Mouse (Mus musculus) midbrain, postnatal 0 days (tissue): ENCODE measurements around the gene Adcy7. TPM values are rescaled to one million over a fixed set of nuclear protein-coding genes. Genes with fewer than 3 reads are reported as not detected.

Experiments
- ATAC-seq: fragments of 200-750 bp; cut with Nextera tagmentation; 2 replicates; pipeline ENCODE4 v1.8.0; 2017; ENCODE audit warnings: moderate number of reproducible peaks, mild to moderate bottlenecking, moderate TSS enrichment, moderate library complexity; ENCODE audit not compliant: low FRiP score
- DNase-seq: peaks from one replicate; pipeline ENCODE4 v3.0.0-alpha.2; 2015; ENCODE audit warnings: low spot score
- H3K27ac ChIP-seq: fragments of 300-500 bp; sonication (generic); 2 replicates; pipeline ENCODE4 v1.5.1; 2014; ENCODE audit warnings: low read depth, mild to moderate bottlenecking, low read length, mixed read lengths
- H3K27me3 ChIP-seq: fragments of 300-500 bp; sonication (generic); 2 replicates; pipeline ENCODE4 v1.6.1; 2014; ENCODE audit warnings: low read length, control low read depth, mixed read lengths; ENCODE audit not compliant: insufficient read depth
- H3K36me3 ChIP-seq: fragments of 300-500 bp; sonication (generic); 2 replicates; pipeline ENCODE4 v1.6.1; 2014; ENCODE audit warnings: low read length, control low read depth, mixed read lengths; ENCODE audit not compliant: insufficient read depth
- H3K4me1 ChIP-seq: fragments of 300-500 bp; sonication (generic); 2 replicates; pipeline ENCODE4 v1.6.1; 2014; ENCODE audit warnings: mild to moderate bottlenecking, control low read depth, antibody characterized with exemption, low read length, mixed read lengths; ENCODE audit not compliant: insufficient read depth
- H3K4me2 ChIP-seq: fragments of 300-500 bp; sonication (generic); 2 replicates; pipeline ENCODE4 v1.6.1; 2014; ENCODE audit warnings: low read depth, mild to moderate bottlenecking, low read length, mixed read lengths; ENCODE audit not compliant: poor library complexity, severe bottlenecking
- H3K4me3 ChIP-seq: fragments of 300-500 bp; sonication (generic); 2 replicates; pipeline ENCODE4 v1.5.1; 2014; ENCODE audit warnings: low read depth, mild to moderate bottlenecking, low read length, moderate library complexity
- H3K9ac ChIP-seq: fragments of 300-500 bp; sonication (generic); replicated peaks from 2 replicates; pipeline ENCODE4 v1.6.1; 2014; ENCODE audit warnings: mild to moderate bottlenecking, low read length, moderate library complexity, mixed read lengths; ENCODE audit not compliant: poor library complexity, severe bottlenecking
- H3K9me3 ChIP-seq: fragments of 300-500 bp; sonication (generic); 2 replicates; pipeline ENCODE4 v1.6.1; 2016; ENCODE audit warnings: low read length, control low read depth
- CTCF ChIP-seq: IDR thresholded peaks from 2 replicates; pipeline ENCODE4 v1.5.1; 2016; ENCODE audit warnings: antibody characterized with exemption, mild to moderate bottlenecking
- WGBS: fragments of 180-500 bp; shearing (Covaris S2); extraction: QIAGEN DNeasy Blood & Tissue Kit; methylation state at CpG from one replicate; pipeline ENCODE4 v1.1.7; 2014; 5-methylcytosine and 5-hydroxymethylcytosine counted together
- polyA plus RNA-seq: library from polyadenylated mRNA; unstranded; fragments of >200 nt; fragmentation: Nextera tagmentation; extraction: Ambion mirVana; gene quantifications from 2 replicates; pipeline ENCODE4 v1.2.1, GENCODE M21; 2015
- total RNA-seq: library from RNA; depleted of rRNA; stranded (reverse); fragments of >200 nt; gene quantifications from 2 replicates; pipeline ENCODE4 v1.2.3, GENCODE M21; 2014

The Adcy7 gene
- total and polyA plus RNA-seq, 2 experiments from 2014 or later = 11.1 to 21.4 TPM

- no peaks in the 10 kb centered on the region for H3K9me3 ChIP-seq
- no peak overlapping the region for H3K4me3 ChIP-seq
- WGBS = 90% methylated on average over 14 of the region's 14 CpGs
- ATAC-seq (no peak), DNase-seq (no peak)
- H3K4me1 ChIP-seq = no peaks in the 10 kb centered on the region
- H3K27me3 ChIP-seq = no peaks in the 10 kb centered on the region
- no peak overlapping the region for H3K4me2 ChIP-seq
- no peak overlapping the region for H3K27ac ChIP-seq
- no peak overlapping the region for H3K9ac ChIP-seq
- TF ChIP-seq CTCF = no peak
- no peaks in the 10 kb centered on the region for H3K36me3 ChIP-seq
Observed at GRCm38 (mm10) chr8:88286421-88286960, 14.3 kb downstream of the Adcy7 start.

- H3K9me3 ChIP-seq = no peaks in the 10 kb centered on the region
- no peaks in the 10 kb centered on the region for H3K36me3 ChIP-seq
- H3K4me1 ChIP-seq = no peaks in the 10 kb centered on the region
- no peak overlapping the region for H3K4me3 ChIP-seq
- ATAC-seq (no peak), DNase-seq (no peak)
- no peak overlapping the region for H3K4me2 ChIP-seq
- 77% methylated on average over 12 of the region's 12 CpGs for WGBS
- no peak for TF ChIP-seq CTCF
- H3K27me3 ChIP-seq = no peaks in the 10 kb centered on the region
- H3K27ac ChIP-seq = no peak overlapping the region
- H3K9ac ChIP-seq = no peak overlapping the region
Observed at GRCm38 (mm10) chr8:88288622-88289242, 16.5 kb downstream of the Adcy7 start.

GRCm38 (mm10) chr8:88289901-88290300, 17.7 kb downstream of the Adcy7 start:
- Histone ChIP-seq H3K36me3 (no peaks in the 10 kb centered on the region), H3K4me3 (no peak overlapping the region), H3K27me3 (no peaks in the 10 kb centered on the region), H3K27ac (no peak overlapping the region), H3K4me1 (no peaks in the 10 kb centered on the region), H3K9me3 (no peaks in the 10 kb centered on the region), H3K4me2 (no peak overlapping the region), H3K9ac (no peak overlapping the region)
- DNase-seq = no peak
- 74% methylated on average over 1 of the region's 1 CpGs for WGBS
- ATAC-seq = no peak
- no peak for TF ChIP-seq CTCF

- H3K27me3 ChIP-seq = no peaks in the 10 kb centered on the region
- H3K36me3 ChIP-seq = no peaks in the 10 kb centered on the region
- no peak for TF ChIP-seq CTCF
- H3K9ac ChIP-seq = no peak overlapping the region
- H3K4me1 ChIP-seq = no peaks in the 10 kb centered on the region
- no peak overlapping the region for H3K4me3 ChIP-seq
- DNase-seq = no peak
- no peak for ATAC-seq
- H3K27ac ChIP-seq = no peak overlapping the region
- H3K9me3 ChIP-seq = no peaks in the 10 kb centered on the region
- H3K4me2 ChIP-seq = no peak overlapping the region
- WGBS = 84% methylated on average over 13 of the region's 13 CpGs
Observed at GRCm38 (mm10) chr8:88290326-88291304, 18.4 kb downstream of the Adcy7 start.

- DNase-seq = no peak
- Histone ChIP-seq H3K27ac (no peak overlapping the region), H3K9me3 (no peaks in the 10 kb centered on the region), H3K9ac (no peak overlapping the region), H3K4me2 (no peak overlapping the region), H3K4me1 (no peaks in the 10 kb centered on the region), H3K27me3 (no peaks in the 10 kb centered on the region), H3K4me3 (no peak overlapping the region), H3K36me3 (peaks cover under 1% of the 10 kb centered on the region; the same call in 1 of the 2 replicates)
- ATAC-seq = no peak
- WGBS = 86% methylated on average over 11 of the region's 11 CpGs
- TF ChIP-seq CTCF = no peak
Observed at GRCm38 (mm10) chr8:88291305-88291690, 19.1 kb downstream of the Adcy7 start.

GRCm38 (mm10) chr8:88292926-88293325, 20.7 kb downstream of the Adcy7 start:
- 89% methylated on average over 3 of the region's 3 CpGs for WGBS
- Histone ChIP-seq H3K4me1 (no peaks in the 10 kb centered on the region), H3K27me3 (no peaks in the 10 kb centered on the region), H3K9ac (no peak overlapping the region), H3K9me3 (no peaks in the 10 kb centered on the region), H3K4me2 (no peak overlapping the region), H3K36me3 (peaks cover 2% of the 10 kb centered on the region; the same call in 1 of the 2 replicates), H3K27ac (no peak overlapping the region), H3K4me3 (no peak overlapping the region)
- no peak for ATAC-seq
- no peak for DNase-seq
- TF ChIP-seq CTCF = no peak
